Mouse (Mus musculus): Measurements from ENCODE around the gene Vmn1r175. TPM values are rescaled to one million over a fixed set of nuclear protein-coding genes. Genes with fewer than 3 reads are reported as not detected.
"Not testable (repeated sequence)": the region's sequence is repeated elsewhere in the genome, so short reads cannot be mapped to it uniquely, and the experiment has no call there.

The Vmn1r175 gene
- not detected in 2 replicates for polyA plus RNA-seq (2015; fragmentation: Nextera tagmentation; extraction: Ambion mirVana)

DNA sequence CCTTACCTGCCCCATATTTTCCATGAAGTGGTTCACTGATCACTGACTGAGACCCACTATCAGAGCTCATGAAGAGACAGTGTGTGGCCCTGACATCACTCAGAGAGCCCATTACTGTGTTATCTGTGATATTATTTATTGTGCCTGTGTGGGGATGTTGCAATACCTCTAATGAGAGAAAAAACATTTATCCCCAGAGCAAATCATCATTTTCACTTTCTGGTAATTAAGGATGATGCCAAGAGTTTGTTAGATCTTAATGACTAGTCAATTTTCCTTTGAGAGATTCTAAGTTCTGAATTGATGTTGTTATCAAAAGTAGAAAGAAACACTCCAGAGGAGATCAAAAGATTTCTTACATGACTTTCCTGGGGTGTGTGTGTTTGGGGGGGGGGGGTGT, at the start of gene Vmn1r175:
Gene Vmn1r175, minus strand, starts transcription at position 101 of the 400 bp plus-strand sequence.
- H3K4me2 ChIP-seq; H3K27me3 ChIP-seq (replicated peaks); H3K4me1 ChIP-seq; H3K4me3 ChIP-seq; ATAC-seq (ENCODE audit: extremely low read depth, insufficient number of reproducible peaks, low FRiP score, low TSS enrichment); H3K9ac ChIP-seq; H3K36me3 ChIP-seq; H3K27ac ChIP-seq (replicated peaks): not testable (repeated sequence)
- H3K9me3 ChIP-seq = peaks cover 29% of the 10 kb centered on the region; the same call in 1 of the 2 replicates

DNA sequence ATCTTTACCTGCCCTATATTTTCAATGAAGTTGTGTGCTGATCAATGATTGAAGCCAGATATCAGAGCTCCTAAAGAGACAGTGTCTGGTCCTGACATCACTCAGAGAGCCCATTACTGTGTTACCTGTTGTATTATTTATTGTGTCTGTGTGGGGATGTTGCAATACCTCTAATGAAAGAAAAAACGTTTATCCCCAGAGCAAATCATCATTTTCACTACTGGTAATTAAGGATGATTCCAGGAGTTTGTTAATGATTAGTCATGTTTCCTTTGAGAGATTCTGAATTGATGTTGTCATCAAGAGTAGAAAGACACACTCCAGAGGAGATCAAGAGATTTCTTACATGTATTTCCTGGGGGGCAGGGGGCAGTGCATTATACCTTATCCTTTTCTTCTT, 26.8 kb upstream of the Vmn1r175 start, which contains the start of gene Vmn1r176:
Gene Vmn1r176, minus strand, starts transcription at position 101 of the 400 bp plus-strand sequence.
- H3K27me3 ChIP-seq (replicated peaks); H3K4me3 ChIP-seq; H3K36me3 ChIP-seq; ATAC-seq (ENCODE audit: extremely low read depth, insufficient number of reproducible peaks, low FRiP score, low TSS enrichment); H3K27ac ChIP-seq (replicated peaks); H3K4me1 ChIP-seq; H3K4me2 ChIP-seq; H3K9ac ChIP-seq: not testable (repeated sequence)
- 0 out of 2 replicates have a peak, but pooled peaks cover 17% of the 10 kb centered on the region for H3K9me3 ChIP-seq
- WGBS = no CpG with 5 or more reads among the region's 1 CpGs

DNA sequence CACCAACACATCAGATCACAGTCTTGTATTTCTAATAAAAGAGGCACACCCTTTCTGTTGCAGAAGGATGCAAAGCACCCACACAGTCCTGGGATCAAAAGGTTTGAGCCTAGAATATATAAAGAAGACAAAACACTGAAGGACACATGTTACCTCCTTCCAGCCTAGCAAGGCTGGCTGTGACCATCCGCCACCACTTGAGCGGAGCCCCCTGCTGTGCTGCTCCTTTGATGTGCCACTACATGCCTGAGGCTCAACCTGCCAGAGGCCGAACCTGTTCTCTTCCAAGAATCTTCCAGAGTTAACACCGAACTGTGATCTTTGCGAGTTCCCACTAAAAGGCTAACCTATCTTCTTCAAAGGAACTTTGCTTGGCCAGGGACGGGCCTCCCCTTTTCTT, 25.9 kb downstream of the Vmn1r175 start:
- Histone ChIP-seq H3K4me2 (no peak overlapping the region), H3K36me3 (no peaks in the 10 kb centered on the region), H3K9me3 (peaks cover 59% of the 10 kb centered on the region), H3K27ac (replicated peaks) (no peak overlapping the region), H3K27me3 (replicated peaks) (no peaks in the 10 kb centered on the region), H3K4me3 (no peak overlapping the region), H3K9ac (no peak overlapping the region), H3K4me1 (no peaks in the 10 kb centered on the region)
- WGBS = 64% methylated on average over 6 of the region's 6 CpGs
- ATAC-seq (ENCODE audit: extremely low read depth, insufficient number of reproducible peaks, low FRiP score, low TSS enrichment) = no peak

Other genes starting within 250 kb of the Vmn1r175 start
- not detected in 2 replicates for gene Vmn1r169, start 235.1 kb downstream of the Vmn1r175 start, polyA plus RNA-seq (2015; fragmentation: Nextera tagmentation; extraction: Ambion mirVana)
- gene Vmn1r170, start 204.5 kb downstream of the Vmn1r175 start, polyA plus RNA-seq (2015; fragmentation: Nextera tagmentation; extraction: Ambion mirVana) = not detected in 2 replicates
- gene Vmn1r171, start 179.9 kb downstream of the Vmn1r175 start, polyA plus RNA-seq (2015; fragmentation: Nextera tagmentation; extraction: Ambion mirVana) = not detected in 2 replicates
- gene Vmn1r172, start 152.3 kb downstream of the Vmn1r175 start, polyA plus RNA-seq (2015; fragmentation: Nextera tagmentation; extraction: Ambion mirVana) = not detected in 2 replicates
- not detected in 2 replicates for gene Vmn1r173, start 109.9 kb downstream of the Vmn1r175 start, polyA plus RNA-seq (2015; fragmentation: Nextera tagmentation; extraction: Ambion mirVana)
- not detected in 2 replicates for gene Vmn1r174, start 58.4 kb downstream of the Vmn1r175 start, polyA plus RNA-seq (2015; fragmentation: Nextera tagmentation; extraction: Ambion mirVana)
- not detected in 2 replicates for gene Vmn1r176, start 26.7 kb upstream of the Vmn1r175 start, polyA plus RNA-seq (2015; fragmentation: Nextera tagmentation; extraction: Ambion mirVana)
- not detected in 2 replicates for gene Vmn1r177, start 55.8 kb upstream of the Vmn1r175 start, polyA plus RNA-seq (2015; fragmentation: Nextera tagmentation; extraction: Ambion mirVana)
- not detected in 2 replicates for gene Vmn1r178, start 81.4 kb upstream of the Vmn1r175 start, polyA plus RNA-seq (2015; fragmentation: Nextera tagmentation; extraction: Ambion mirVana)
- gene Vmn1r179, start 116.3 kb upstream of the Vmn1r175 start, polyA plus RNA-seq (2015; fragmentation: Nextera tagmentation; extraction: Ambion mirVana) = not detected in 2 replicates
- not detected in 2 replicates for gene Vmn1r180, start 140.0 kb upstream of the Vmn1r175 start, polyA plus RNA-seq (2015; fragmentation: Nextera tagmentation; extraction: Ambion mirVana)
- not detected in 2 replicates for gene Vmn1r181, start 164.0 kb upstream of the Vmn1r175 start, polyA plus RNA-seq (2015; fragmentation: Nextera tagmentation; extraction: Ambion mirVana)
- gene V1rd19, start 191.0 kb upstream of the Vmn1r175 start, polyA plus RNA-seq (2015; fragmentation: Nextera tagmentation; extraction: Ambion mirVana) = not detected in 2 replicates
- gene Vmn1r183, start 242.6 kb upstream of the Vmn1r175 start, polyA plus RNA-seq (2015; fragmentation: Nextera tagmentation; extraction: Ambion mirVana) = not detected in 2 replicates

Measured in heart, embryonic 13.5 days (tissue).